Mouse (Mus musculus) frontal cortex, postnatal 14 days (tissue): ENCODE data around the gene Catsperg2.
"Not testable (repeated sequence)": the region's sequence is repeated elsewhere in the genome, so short reads cannot be mapped to it uniquely, and the experiment has no call there.

Experiments
- DNase-seq, 2 experiments: peaks; one replicate each; pipeline ENCODE4 v3.0.0; 2022; ENCODE audit warnings: low spot score in 2 of 2

Catsperg2 gene

GRCm38 (mm10) chr7:29726860-29727259 lies at the start of gene Catsperg2:
Catsperg2 (minus strand) TSS chr7:29727032.
- DNase-seq, result not testable (repeated sequence)

GRCm38 (mm10) chr7:29776568-29776967 lies 49.7 kb upstream of the Catsperg2 start:
- no peak for DNase-seq

- DNase-seq, result no peak
These were observed 47.5 kb upstream of the Catsperg2 start for GRCm38 (mm10) chr7:29774371-29774770.

GRCm38 (mm10) chr7:29773503-29773902 lies 46.7 kb upstream of the Catsperg2 start:
- DNase-seq, result no peak

- DNase-seq, result no peak
These were observed 42.1 kb upstream of the Catsperg2 start for GRCm38 (mm10) chr7:29768980-29769379.

- DNase-seq, result peak; percentile 81 to 86
These were observed 41.5 kb upstream of the Catsperg2 start, which contains the start of gene Zfp84 for GRCm38 (mm10) chr7:29768090-29768900. Zfp84 (plus strand) TSS chr7:29768552.

GRCm38 (mm10) chr7:29767058-29767686 lies 40.3 kb upstream of the Catsperg2 start:
- DNase-seq, result peak; percentile 71 to 78

GRCm38 (mm10) chr7:29764702-29765101 lies 37.9 kb upstream of the Catsperg2 start:
- DNase-seq, result no peak

- DNase-seq, result no peak
These were observed 33.6 kb upstream of the Catsperg2 start for GRCm38 (mm10) chr7:29760476-29760875.

GRCm38 (mm10) chr7:29742258-29742657 lies 15.4 kb upstream of the Catsperg2 start:
- DNase-seq, result no peak

- no peak for DNase-seq
These were observed 1.2 kb upstream of the Catsperg2 start for GRCm38 (mm10) chr7:29728055-29728454.

- not testable (repeated sequence) for DNase-seq
These were observed 1.2 kb downstream of the Catsperg2 start for GRCm38 (mm10) chr7:29725461-29726142.

GRCm38 (mm10) chr7:29708891-29709290 lies 17.9 kb downstream of the Catsperg2 start:
- not testable (repeated sequence) for DNase-seq

- DNase-seq, result not testable (repeated sequence)
These were observed 31.6 kb downstream of the Catsperg2 start for GRCm38 (mm10) chr7:29695231-29695630.

- no peak for DNase-seq
These were observed 45.0 kb downstream of the Catsperg2 start for GRCm38 (mm10) chr7:29681868-29682267.
